Mouse (Mus musculus) cortical plate, adult 2 months (tissue): ENCODE data around the gene Pigr.

ENCODE experiments used
- CTCF ChIP-seq: fragments of 200-500 bp; IDR thresholded peaks from 2 replicates; pipeline ENCODE4 v1.5.1; 2011; ENCODE audit warnings: mild to moderate bottlenecking, control low read depth, low read length; ENCODE audit not compliant: insufficient read depth; ENCODE audit errors: extremely low read depth
- POLR2A ChIP-seq: fragments of 200-500 bp; IDR thresholded peaks from 2 replicates; pipeline ENCODE4 v1.6.1; 2011; ENCODE audit warnings: mild to moderate bottlenecking, low read length, control low read depth; ENCODE audit not compliant: insufficient read depth; ENCODE audit errors: extremely low read depth

DNA sequence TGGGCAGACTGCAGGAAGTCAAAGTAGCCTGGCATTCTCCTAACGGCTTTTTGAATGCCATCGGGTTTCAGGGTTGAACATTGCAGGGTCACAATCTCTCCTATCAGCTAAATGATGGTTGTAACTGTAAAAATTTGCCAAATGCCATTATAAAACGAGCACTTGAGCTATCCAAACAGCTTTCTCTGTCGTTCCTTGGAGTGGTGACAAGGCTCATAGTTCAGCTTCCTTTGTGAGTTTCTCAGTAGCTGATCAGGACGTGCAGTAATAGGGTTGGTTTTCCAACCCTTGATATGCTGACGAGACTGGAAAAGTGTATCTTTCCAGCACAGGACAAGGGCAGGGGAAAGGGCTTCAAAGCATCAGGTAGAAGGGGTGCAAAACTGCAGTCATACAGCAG, 28.4 kb upstream of the Pigr start:
- TF ChIP-seq CTCF (no peak), POLR2A (no peak)
